Comparison of ENCODE assay signal across 21 mouse cellular contexts in genomic region chr3:138311015-138311414, GRCm38 (mm10). TPM values are rescaled to one million over a fixed set of nuclear protein-coding genes. Genes with fewer than 3 reads are reported as not detected.
DNase-seq lines count a peak whose midpoint lies in the region; ATAC-seq and TF ChIP-seq lines count a peak whose summit lies in the region.
"Had no signal": no experiment of that assay in that cellular context is flagged by ENCODE, and none has a peak within 500 bp of the region (broad histone marks: within the 10 kb centered on the region; RNA-seq: fewer than 3 reads in every experiment).

No protein-coding gene starts in this region.

- TF ChIP-seq CTCF in intestine, postnatal 0 days (IDR thresholded peaks at IDR 0.05; ENCODE audit: low read depth) = peak; percentile 63
- peak; percentile 31; the same call in 1 of the 2 replicates for TF ChIP-seq CTCF in lung, adult 2 months (IDR thresholded peaks at IDR 0.05; ENCODE audit: insufficient read depth, low read length)
- TF ChIP-seq CTCF in MEL (IDR thresholded peaks at IDR 0.05 in 2 of 3, conservative IDR thresholded peaks at IDR 0.05 in 1 of 3; ENCODE audit: control insufficient read depth in 1 of 3, insufficient read depth in 1 of 3, low read depth in 2 of 3, low read length in 3 of 3, poor library complexity in 1 of 3, severe bottlenecking in 1 of 3) = peak in 2 of 3 experiments; percentile 14 to 22; a peak in 2 of 6 replicates
- peak; percentile 6; the same call in 1 of the 2 replicates for TF ChIP-seq CTCF in embryonic fibroblast, embryonic 13.5 days (IDR thresholded peaks at IDR 0.05; ENCODE audit: borderline replicate concordance, insufficient read depth, low read length)

- no peaks in the 10 kb centered on the region for H3K79me2 ChIP-seq in MEL (ENCODE audit: control insufficient read depth, insufficient read depth, low read length, poor library complexity)

- DNase-seq in lung, adult 2 months = no peak
- DNase-seq in lung, postnatal 4 days = no peak
- no peak for DNase-seq in MEL (ENCODE audit: low read depth, low spot score)
- no peak for DNase-seq in right cerebral cortex, postnatal 10 days (ENCODE audit: low spot score in 2 of 2)
- DNase-seq in retina, postnatal 1 day = no peak
- DNase-seq: cerebellum, adult 8-10 months; embryo, embryonic 11 days; forebrain, postnatal 0 days; gastrocnemius, postnatal 14 days; right cerebral cortex, postnatal 14 days; thymus, postnatal 25 days had no signal

- TF ChIP-seq EP300 in MEL (IDR thresholded peaks at IDR 0.05; ENCODE audit: low read depth in 1 of 2, low read length in 2 of 2) = no peak

- ATAC-seq in intestine, postnatal 0 days = no peak
- ATAC-seq in intestine, embryonic 16.5 days = no peak
- ATAC-seq: forebrain, postnatal 0 days; intestine, embryonic 15.5 days had no signal

- H3K27ac ChIP-seq in intestine, postnatal 0 days (ENCODE audit: low read depth, low read length) = no peak overlapping the region
- H3K27ac ChIP-seq in intestine, embryonic 16.5 days (ENCODE audit: low read length) = no peak overlapping the region
- no peak overlapping the region for H3K27ac ChIP-seq in MEL (ENCODE audit: control insufficient read depth, low read depth, low read length)
- no peak overlapping the region for H3K27ac ChIP-seq in embryonic fibroblast, embryonic 13.5 days (ENCODE audit: insufficient read depth, low read length)
- H3K27ac ChIP-seq: heart, embryonic 10.5 days; intestine, embryonic 15.5 days had no signal

- H3K9me3 ChIP-seq in intestine, postnatal 0 days (ENCODE audit: control insufficient read depth) = no peaks in the 10 kb centered on the region
- no peaks in the 10 kb centered on the region for H3K9me3 ChIP-seq in intestine, embryonic 16.5 days (ENCODE audit: control insufficient read depth, low read length)
- no peaks in the 10 kb centered on the region for H3K9me3 ChIP-seq in MEL (replicated peaks; ENCODE audit: insufficient read depth, low read length)
- H3K9me3 ChIP-seq: heart, embryonic 10.5 days; intestine, embryonic 15.5 days had no signal

- H3K27me3 ChIP-seq in intestine, postnatal 0 days (replicated peaks; ENCODE audit: control insufficient read depth, insufficient read depth, low read length) = no peaks in the 10 kb centered on the region
- H3K27me3 ChIP-seq in intestine, embryonic 16.5 days (replicated peaks; ENCODE audit: control insufficient read depth, insufficient read depth, low read length) = no peaks in the 10 kb centered on the region
- H3K27me3 ChIP-seq in MEL (ENCODE audit: control insufficient read depth in 1 of 2, insufficient read depth in 2 of 2, low read length in 2 of 2) = 0 out of 4 replicates have a peak, but pooled peaks cover 0 to 1% of the 10 kb centered on the region in 2 experiments
- H3K27me3 ChIP-seq: intestine, embryonic 15.5 days had no signal

- TF ChIP-seq POLR2A in lung, adult 2 months (IDR thresholded peaks at IDR 0.05; ENCODE audit: borderline replicate concordance, extremely low read depth, low read depth, low read length) = no peak
- TF ChIP-seq POLR2A in MEL (IDR thresholded peaks at IDR 0.05; ENCODE audit: control insufficient read depth in 1 of 2, insufficient read depth in 1 of 2, low read depth in 1 of 2, low read length in 2 of 2, poor library complexity in 1 of 2) = no peak
- TF ChIP-seq POLR2A in embryonic fibroblast, embryonic 13.5 days (IDR thresholded peaks at IDR 0.05; ENCODE audit: low read depth, low read length) = no peak

- TF ChIP-seq RAD21 in MEL (IDR thresholded peaks at IDR 0.05; ENCODE audit: low read depth, low read length) = peak; percentile 5; the same call in 1 of the 2 replicates

- H3K4me2 ChIP-seq in intestine, postnatal 0 days (replicated peaks; ENCODE audit: low read depth) = no peak overlapping the region
- no peak overlapping the region for H3K4me2 ChIP-seq in intestine, embryonic 16.5 days (ENCODE audit: low read depth, low read length)
- H3K4me2 ChIP-seq: intestine, embryonic 15.5 days had no signal

- no peak overlapping the region for H3K9ac ChIP-seq in intestine, postnatal 0 days (ENCODE audit: low read depth, low read length)
- no peak overlapping the region for H3K9ac ChIP-seq in intestine, embryonic 16.5 days (ENCODE audit: low read depth, low read length)
- no peak overlapping the region for H3K9ac ChIP-seq in MEL (ENCODE audit: control insufficient read depth, low read depth, low read length, poor library complexity, severe bottlenecking)
- H3K9ac ChIP-seq: forebrain, postnatal 0 days; intestine, embryonic 15.5 days had no signal

- 91% methylated on average over 6 of the region's 6 CpGs for WGBS in intestine, postnatal 0 days
- WGBS in intestine, embryonic 16.5 days = 90% methylated on average over 6 of the region's 6 CpGs
- WGBS in lung, adult 2 months = 84% methylated on average over 6 of the region's 6 CpGs

- no peak overlapping the region for H3K4me3 ChIP-seq in intestine, postnatal 0 days (ENCODE audit: low read depth, low read length)
- H3K4me3 ChIP-seq in intestine, embryonic 16.5 days (ENCODE audit: low read length) = no peak overlapping the region
- no peak overlapping the region for H3K4me3 ChIP-seq in lung, adult 2 months (replicated peaks; ENCODE audit: extremely low read depth, low read depth, low read length)
- no peak overlapping the region for H3K4me3 ChIP-seq in MEL (ENCODE audit: control insufficient read depth in 1 of 2, insufficient read depth in 1 of 2, low read depth in 2 of 2, low read length in 2 of 2)
- H3K4me3 ChIP-seq in embryonic fibroblast, embryonic 13.5 days (ENCODE audit: insufficient read depth, low read length) = no peak overlapping the region
- H3K4me3 ChIP-seq: heart, embryonic 10.5 days; intestine, embryonic 15.5 days had no signal

- no peaks in the 10 kb centered on the region for H3K4me1 ChIP-seq in intestine, postnatal 0 days (replicated peaks; ENCODE audit: control insufficient read depth, insufficient read depth, low read length)
- H3K4me1 ChIP-seq in intestine, embryonic 16.5 days (ENCODE audit: control insufficient read depth, insufficient read depth, low read length) = peaks cover 6% of the 10 kb centered on the region; the same call in 1 of the 2 replicates
- H3K4me1 ChIP-seq in lung, adult 2 months (ENCODE audit: control insufficient read depth, insufficient read depth, low read length) = peaks cover 2% of the 10 kb centered on the region; the same call in 1 of the 2 replicates
- H3K4me1 ChIP-seq in MEL (ENCODE audit: control insufficient read depth in 1 of 2, insufficient read depth in 2 of 2, low read length in 2 of 2) = no peaks in the 10 kb centered on the region
- 0 out of 2 replicates have a peak, but pooled peaks cover 5% of the 10 kb centered on the region for H3K4me1 ChIP-seq in embryonic fibroblast, embryonic 13.5 days (ENCODE audit: control insufficient read depth, insufficient read depth, low read length)
- H3K4me1 ChIP-seq: heart, embryonic 10.5 days had no signal

- H3K36me3 ChIP-seq in intestine, postnatal 0 days (ENCODE audit: control insufficient read depth, insufficient read depth) = no peaks in the 10 kb centered on the region
- no peaks in the 10 kb centered on the region for H3K36me3 ChIP-seq in intestine, embryonic 16.5 days (ENCODE audit: control insufficient read depth, insufficient read depth, low read length)
- H3K36me3 ChIP-seq in MEL (ENCODE audit: control insufficient read depth in 1 of 2, insufficient read depth in 2 of 2, low read length in 2 of 2) = no peaks in the 10 kb centered on the region
- H3K36me3 ChIP-seq: heart, embryonic 10.5 days; intestine, embryonic 15.5 days had no signal

TF ChIP-seq in MEL, 35 proteins besides CTCF, POLR2A, EP300 and RAD21:
- TF ChIP-seq GABPA (IDR thresholded peaks at IDR 0.05; ENCODE audit: low read depth, low read length) = no peak
- no peak for TF ChIP-seq POLR2AphosphoS2 (IDR thresholded peaks at IDR 0.05; ENCODE audit: low read length)
- no peak for TF ChIP-seq NRF1 (IDR thresholded peaks at IDR 0.05; ENCODE audit: insufficient read depth, low read depth, low read length, poor library complexity, severe bottlenecking)
- no peak for TF ChIP-seq KAT2A (conservative IDR thresholded peaks at IDR 0.05; ENCODE audit: low read depth, low read length)
- TF ChIP-seq JUND (IDR thresholded peaks at IDR 0.05; ENCODE audit: low read depth, low read length) = no peak
- TF ChIP-seq SIN3A (IDR thresholded peaks at IDR 0.05; ENCODE audit: low read length) = no peak

RNA-seq across cellular contexts. Expression of gene Adh6a, which starts 2.1 kb away (rescaled TPM):
- 6.1 and 9.2 TPM in 2 replicates for polyA plus RNA-seq in intestine, postnatal 0 days (2015; fragmentation: Nextera tagmentation; extraction: Ambion mirVana)
- 1.5 and 1.8 TPM in 2 replicates for polyA plus RNA-seq in intestine, embryonic 16.5 days (2015; fragmentation: Nextera tagmentation; extraction: Ambion mirVana)
- polyA plus RNA-seq in lung, adult 2 months (2012; rRNA removed) = 0.11 TPM in 1 of 2 replicates, not detected in the other
- total RNA-seq in MEL (2012; rRNA removed) = 0.10 TPM in 1 of 2 replicates, not detected in the other
- polyA plus RNA-seq in MEL (2012; ENCODE audit: insufficient read depth in 1 of 2, insufficient read length in 2 of 2, low read depth in 1 of 2, low replicate concordance in 2 of 2, missing spikeins in 1 of 2) = 1 to 10 TPM in 1 of 2 experiments, not detected in 1; 1.5 TPM
- not detected in 2 replicates for polyA plus RNA-seq in embryonic fibroblast, embryonic 13.5 days (2011; ENCODE audit: insufficient read length, low read depth, missing spikeins)
- total RNA-seq: forebrain, postnatal 0 days; gastrocnemius, postnatal 14 days; hematopoietic stem cell, adult 5-6 weeks; left cerebral cortex, postnatal 10 days; megakaryocyte-erythroid progenitor cell, adult 5-6 weeks had no signal
- polyA plus RNA-seq: forebrain, postnatal 0 days; heart, embryonic 10.5 days; liver, embryonic 16.5 days had no signal

RNA-seq across cellular contexts. Expression of gene Adh6b, which starts 30.6 kb away (rescaled TPM):
- not detected in 2 replicates for polyA plus RNA-seq in intestine, postnatal 0 days (2015; fragmentation: Nextera tagmentation; extraction: Ambion mirVana)
- 0.15 TPM in 1 of 2 replicates, not detected in the other for polyA plus RNA-seq in intestine, embryonic 16.5 days (2015; fragmentation: Nextera tagmentation; extraction: Ambion mirVana)
- polyA plus RNA-seq in lung, adult 2 months (2012; rRNA removed) = not detected in 2 replicates
- not detected in 2 replicates for total RNA-seq in MEL (2012; rRNA removed)
- polyA plus RNA-seq in MEL (2012; ENCODE audit: insufficient read depth in 1 of 2, insufficient read length in 2 of 2, low read depth in 1 of 2, low replicate concordance in 2 of 2, missing spikeins in 1 of 2) = not detected
- not detected in 2 replicates for polyA plus RNA-seq in embryonic fibroblast, embryonic 13.5 days (2011; ENCODE audit: insufficient read length, low read depth, missing spikeins)
- total RNA-seq: hematopoietic stem cell, adult 5-6 weeks; left cerebral cortex, postnatal 10 days; megakaryocyte-erythroid progenitor cell, adult 5-6 weeks; neutrophil, adult 5-6 weeks had no signal
- polyA plus RNA-seq: forebrain, postnatal 0 days had no signal

RNA-seq across cellular contexts. Expression of gene Adh1, which starts 50.2 kb away (rescaled TPM):
- 101 and 113 TPM in 2 replicates for polyA plus RNA-seq in intestine, postnatal 0 days (2015; fragmentation: Nextera tagmentation; extraction: Ambion mirVana)
- polyA plus RNA-seq in intestine, embryonic 16.5 days (2015; fragmentation: Nextera tagmentation; extraction: Ambion mirVana) = 734 and 860 TPM in 2 replicates
- 106 and 114 TPM in 2 replicates for polyA plus RNA-seq in lung, adult 2 months (2012; rRNA removed)
- total RNA-seq in MEL (2012; rRNA removed) = 0.15 and 0.23 TPM in 2 replicates
- not detected for polyA plus RNA-seq in MEL (2012; ENCODE audit: insufficient read depth in 1 of 2, insufficient read length in 2 of 2, low read depth in 1 of 2, low replicate concordance in 2 of 2, missing spikeins in 1 of 2)
- 2.2 and 7.2 TPM in 2 replicates for polyA plus RNA-seq in embryonic fibroblast, embryonic 13.5 days (2011; ENCODE audit: insufficient read length, low read depth, missing spikeins)
- total RNA-seq: hematopoietic stem cell, adult 5-6 weeks; megakaryocyte-erythroid progenitor cell, adult 5-6 weeks had no signal

Comparison
In these comparisons a context has a peak if more than half of its experiments do, and no peak if none do; other contexts are left out.
1. CTCF ChIP-seq: peak in every context shown above with its lines; median percentile 63 in intestine, postnatal 0 days; 31 in lung, adult 2 months; 18 in MEL; 6 in embryonic fibroblast, embryonic 13.5 days.
2. RNA of gene Adh1, which starts 50.2 kb away (polyA plus RNA-seq): 734 to 860 TPM in intestine, embryonic 16.5 days, 106 to 114 TPM in lung, adult 2 months and 101 to 113 TPM in intestine, postnatal 0 days; 2.2 to 7.2 TPM in embryonic fibroblast, embryonic 13.5 days and not detected in MEL; every median in the first group is over 10 times any median in the second.